Mouse (Mus musculus) hindbrain, embryonic 16.5 days (tissue): Measurements from ENCODE around the gene Lnpep. TPM values are rescaled to one million over a fixed set of nuclear protein-coding genes. Genes with fewer than 3 reads are reported as not detected.

ENCODE experiments used
- ATAC-seq: fragments of 200-750 bp; cut with Nextera tagmentation; 2 replicates; pipeline ENCODE4 v1.8.0; 2017; ENCODE audit warnings: moderate TSS enrichment, moderate library complexity
- H3K27ac ChIP-seq: fragments of 300-500 bp; sonication (generic); 2 replicates; pipeline ENCODE4 v1.5.1; 2014; ENCODE audit warnings: low read depth, mild to moderate bottlenecking, control low read depth, low read length, moderate library complexity
- H3K27me3 ChIP-seq: fragments of 300-500 bp; sonication (generic); replicated peaks from 2 replicates; pipeline ENCODE4 v1.6.1; 2014; ENCODE audit warnings: low read length; ENCODE audit not compliant: control insufficient read depth, insufficient read depth
- H3K36me3 ChIP-seq: fragments of 300-500 bp; sonication (generic); 2 replicates; pipeline ENCODE4 v1.6.1; 2014; ENCODE audit warnings: mild to moderate bottlenecking, low read length, moderate library complexity, mixed read lengths; ENCODE audit not compliant: control insufficient read depth, insufficient read depth
- H3K4me1 ChIP-seq: fragments of 300-500 bp; sonication (generic); 2 replicates; pipeline ENCODE4 v1.6.1; 2014; ENCODE audit warnings: low read depth, low read length; ENCODE audit not compliant: control insufficient read depth, insufficient read depth
- H3K4me2 ChIP-seq: fragments of 300-500 bp; sonication (generic); 2 replicates; pipeline ENCODE4 v1.6.1; 2014; ENCODE audit warnings: mild to moderate bottlenecking, low read length, control low read depth, moderate library complexity
- H3K4me3 ChIP-seq: fragments of 300-500 bp; sonication (generic); 2 replicates; pipeline ENCODE4 v1.5.1; 2014; ENCODE audit warnings: mild to moderate bottlenecking, low read length, control low read depth, moderate library complexity
- H3K9ac ChIP-seq: fragments of 300-500 bp; sonication (generic); 2 replicates; pipeline ENCODE4 v1.6.1; 2014; ENCODE audit warnings: low read depth, mild to moderate bottlenecking, control low read depth, low read length, moderate library complexity
- H3K9me3 ChIP-seq: fragments of 300-500 bp; sonication (generic); 2 replicates; pipeline ENCODE4 v1.6.1; 2014; ENCODE audit warnings: mild to moderate bottlenecking, low read length, moderate library complexity; ENCODE audit not compliant: control insufficient read depth
- WGBS: fragments of 180-500 bp; shearing (Covaris S2); extraction: QIAGEN DNeasy Blood & Tissue Kit; methylation state at CpG from one replicate; pipeline ENCODE4 v1.1.7; 2014; 5-methylcytosine and 5-hydroxymethylcytosine counted together
- polyA plus RNA-seq: library from polyadenylated mRNA; unstranded; fragments of >200 nt; fragmentation: Nextera tagmentation; extraction: Ambion mirVana; gene quantifications from 2 replicates; pipeline ENCODE4 v1.2.1, GENCODE M21; 2015

The Lnpep gene
- 7.2 and 7.5 TPM in 2 replicates for polyA plus RNA-seq

- Histone ChIP-seq H3K4me3 (peak within 1 kb of the TSS; percentile 89), H3K27me3 (no peaks in the 10 kb centered on the region), H3K9ac (peak within 1 kb of the TSS; percentile 99), H3K4me1 (peaks cover 16% of the 10 kb centered on the region), H3K27ac (peak within 1 kb of the TSS; percentile 100), H3K4me2 (peak within 1 kb of the TSS; percentile 84), H3K36me3 (no peaks in the 10 kb centered on the region), H3K9me3 (no peaks in the 10 kb centered on the region)
- WGBS: under 1% methylated on average over 44 of the region's 44 CpGs
- ATAC-seq: peak; percentile 94
Observed at GRCm38 (mm10) chr17:17624957-17625586, at the start of gene Lnpep. Gene Lnpep, minus strand, starts transcription at chr17:17625050.

GRCm38 (mm10) chr17:17655829-17656176, 31.0 kb upstream of the Lnpep start:
- no peaks in the 10 kb centered on the region for H3K4me1 ChIP-seq
- no peak overlapping the region for H3K9ac ChIP-seq
- H3K9me3 ChIP-seq: no peaks in the 10 kb centered on the region
- no peak overlapping the region for H3K27ac ChIP-seq
- WGBS: 25% methylated on average over 2 of the region's 2 CpGs
- no peaks in the 10 kb centered on the region for H3K27me3 ChIP-seq
- no peaks in the 10 kb centered on the region for H3K36me3 ChIP-seq
- ATAC-seq: no peak
- H3K4me3 ChIP-seq: no peak overlapping the region
- no peak overlapping the region for H3K4me2 ChIP-seq

GRCm38 (mm10) chr17:17654997-17655828, 30.4 kb upstream of the Lnpep start:
- no peak overlapping the region for H3K27ac ChIP-seq
- 26% methylated on average over 10 of the region's 10 CpGs for WGBS
- H3K36me3 ChIP-seq: no peaks in the 10 kb centered on the region
- H3K4me2 ChIP-seq: peak overlapping the region; percentile 21; the same call in 1 of the 2 replicates
- H3K4me3 ChIP-seq: no peak overlapping the region
- no peaks in the 10 kb centered on the region for H3K4me1 ChIP-seq
- no peak overlapping the region for H3K9ac ChIP-seq
- H3K9me3 ChIP-seq: no peaks in the 10 kb centered on the region
- ATAC-seq: no peak
- no peaks in the 10 kb centered on the region for H3K27me3 ChIP-seq

GRCm38 (mm10) chr17:17652570-17652969, 27.7 kb upstream of the Lnpep start:
- no peak overlapping the region for H3K27ac ChIP-seq
- H3K27me3 ChIP-seq: no peaks in the 10 kb centered on the region
- no peaks in the 10 kb centered on the region for H3K36me3 ChIP-seq
- H3K9me3 ChIP-seq: no peaks in the 10 kb centered on the region
- ATAC-seq: no peak
- 90% methylated on average over 4 of the region's 4 CpGs for WGBS
- no peak overlapping the region for H3K4me3 ChIP-seq
- no peak overlapping the region for H3K4me2 ChIP-seq
- no peak overlapping the region for H3K9ac ChIP-seq
- H3K4me1 ChIP-seq: no peaks in the 10 kb centered on the region

GRCm38 (mm10) chr17:17645738-17646137, 20.9 kb upstream of the Lnpep start:
- 2% methylated on average over 3 of the region's 3 CpGs for WGBS
- Histone ChIP-seq H3K4me3 (no peak overlapping the region), H3K36me3 (no peaks in the 10 kb centered on the region), H3K4me1 (no peaks in the 10 kb centered on the region), H3K9ac (no peak overlapping the region), H3K27ac (no peak overlapping the region), H3K4me2 (no peak overlapping the region), H3K9me3 (no peaks in the 10 kb centered on the region), H3K27me3 (no peaks in the 10 kb centered on the region)
- peak; percentile 82; the same call in 1 of the 2 replicates for ATAC-seq

- Histone ChIP-seq H3K36me3 (no peaks in the 10 kb centered on the region), H3K27ac (no peak overlapping the region), H3K4me3 (no peak overlapping the region), H3K9me3 (no peaks in the 10 kb centered on the region), H3K9ac (no peak overlapping the region), H3K4me2 (no peak overlapping the region), H3K4me1 (no peaks in the 10 kb centered on the region), H3K27me3 (no peaks in the 10 kb centered on the region)
- 86% methylated on average over 3 of the region's 3 CpGs for WGBS
- ATAC-seq: no peak
Observed at GRCm38 (mm10) chr17:17637387-17637786, 12.5 kb upstream of the Lnpep start.

GRCm38 (mm10) chr17:17636147-17636546, 11.3 kb upstream of the Lnpep start:
- no peaks in the 10 kb centered on the region for H3K4me1 ChIP-seq
- no peak overlapping the region for H3K4me3 ChIP-seq
- no peak overlapping the region for H3K27ac ChIP-seq
- no peak overlapping the region for H3K4me2 ChIP-seq
- no peak for ATAC-seq
- H3K9ac ChIP-seq: no peak overlapping the region
- WGBS: 47% methylated on average over 3 of the region's 3 CpGs
- H3K27me3 ChIP-seq: no peaks in the 10 kb centered on the region
- H3K9me3 ChIP-seq: no peaks in the 10 kb centered on the region
- no peaks in the 10 kb centered on the region for H3K36me3 ChIP-seq

GRCm38 (mm10) chr17:17634033-17634432, 9.2 kb upstream of the Lnpep start:
- no peak overlapping the region for H3K4me2 ChIP-seq
- no peaks in the 10 kb centered on the region for H3K4me1 ChIP-seq
- no peak overlapping the region for H3K4me3 ChIP-seq
- H3K27ac ChIP-seq: no peak overlapping the region
- no peaks in the 10 kb centered on the region for H3K36me3 ChIP-seq
- ATAC-seq: no peak
- H3K9ac ChIP-seq: no peak overlapping the region
- no peaks in the 10 kb centered on the region for H3K27me3 ChIP-seq
- no peaks in the 10 kb centered on the region for H3K9me3 ChIP-seq
- 89% methylated on average over 2 of the region's 2 CpGs for WGBS

GRCm38 (mm10) chr17:17631985-17632384, 7.1 kb upstream of the Lnpep start:
- ATAC-seq: no peak
- Histone ChIP-seq H3K27me3 (no peaks in the 10 kb centered on the region), H3K36me3 (no peaks in the 10 kb centered on the region), H3K27ac (no peak overlapping the region), H3K9ac (no peak overlapping the region), H3K4me3 (no peak overlapping the region), H3K9me3 (no peaks in the 10 kb centered on the region), H3K4me1 (no peaks in the 10 kb centered on the region), H3K4me2 (no peak overlapping the region)
